Mouse (Mus musculus) lung, postnatal 10 days (tissue): Measurements from ENCODE around the gene Gc.

Source experiments
- DNase-seq: peaks from one replicate; pipeline ENCODE4 v3.0.0; 2021

Gene Gc

GRCm38 (mm10) chr5:89457554-89458062 is at the start of gene Gc:
Gene Gc (minus strand): TSS chr5:89457898.
- DNase-seq = no peak

DNA sequence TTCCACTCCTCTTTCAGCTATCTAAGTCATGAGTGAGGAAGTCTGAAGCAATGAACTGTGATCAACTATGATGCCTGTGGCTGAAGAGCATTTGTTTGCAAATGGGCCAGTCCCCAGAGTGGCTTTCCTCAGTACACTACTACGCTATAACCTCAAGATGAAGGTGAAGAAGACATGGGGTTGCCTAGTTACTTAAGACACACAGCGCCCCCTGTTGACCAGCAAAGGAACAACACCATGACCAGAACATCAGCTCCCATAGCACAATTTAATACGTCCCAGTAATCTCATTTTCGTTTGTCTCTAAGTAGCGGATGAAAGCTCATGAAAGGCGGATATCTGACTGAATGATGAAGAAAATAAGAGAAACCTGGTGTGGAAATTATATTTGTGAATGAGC is 42.5 kb upstream of the Gc start:
- peak; percentile 27 for DNase-seq

GRCm38 (mm10) chr5:89492560-89492959 is 34.9 kb upstream of the Gc start:
- DNase-seq = no peak

- no peak for DNase-seq
Measured at GRCm38 (mm10) chr5:89470483-89470882, 12.8 kb upstream of the Gc start.

GRCm38 (mm10) chr5:89467886-89468285 is 10.2 kb upstream of the Gc start:
- DNase-seq = no peak

DNA sequence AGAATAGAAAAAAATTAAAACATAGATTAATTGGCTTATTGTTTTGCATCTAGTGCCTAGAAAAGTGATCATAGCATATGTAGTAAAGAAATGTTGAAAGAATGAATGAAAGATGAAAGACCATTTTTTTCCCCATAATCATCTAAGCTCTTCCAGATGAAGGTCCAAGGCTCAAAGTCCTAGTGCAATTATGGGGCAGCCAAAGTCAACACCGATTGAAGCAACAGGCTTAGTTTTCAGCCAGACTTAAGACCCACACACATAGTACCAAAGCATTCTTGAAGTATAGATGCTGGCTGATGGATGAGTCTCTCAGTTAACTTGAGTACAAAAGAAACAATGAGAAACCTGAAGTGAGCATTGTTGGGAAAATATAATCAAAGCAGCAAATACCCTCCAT is 9.3 kb upstream of the Gc start:
- no peak for DNase-seq

- no peak for DNase-seq
Measured at GRCm38 (mm10) chr5:89466275-89466674, 8.6 kb upstream of the Gc start.

DNA sequence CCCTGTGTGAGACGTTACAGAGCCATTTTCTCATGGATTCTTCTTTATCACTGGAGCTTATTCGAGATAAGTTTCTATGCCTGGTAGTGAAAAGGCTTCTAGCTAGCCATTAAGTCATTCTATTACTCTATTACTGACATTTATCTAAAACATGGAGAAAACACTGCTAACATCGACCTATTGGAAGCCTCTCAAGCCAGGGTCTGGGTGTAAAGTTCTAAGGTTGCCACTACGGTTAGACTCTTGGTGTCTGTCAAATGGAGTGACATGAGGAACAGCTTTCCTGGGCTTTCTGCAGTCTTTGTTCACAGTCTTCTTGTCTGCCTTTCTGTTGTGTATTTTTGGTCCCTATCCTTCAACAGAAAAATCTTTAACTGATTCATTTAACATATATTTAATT is 4.1 kb upstream of the Gc start:
- no peak for DNase-seq

DNA sequence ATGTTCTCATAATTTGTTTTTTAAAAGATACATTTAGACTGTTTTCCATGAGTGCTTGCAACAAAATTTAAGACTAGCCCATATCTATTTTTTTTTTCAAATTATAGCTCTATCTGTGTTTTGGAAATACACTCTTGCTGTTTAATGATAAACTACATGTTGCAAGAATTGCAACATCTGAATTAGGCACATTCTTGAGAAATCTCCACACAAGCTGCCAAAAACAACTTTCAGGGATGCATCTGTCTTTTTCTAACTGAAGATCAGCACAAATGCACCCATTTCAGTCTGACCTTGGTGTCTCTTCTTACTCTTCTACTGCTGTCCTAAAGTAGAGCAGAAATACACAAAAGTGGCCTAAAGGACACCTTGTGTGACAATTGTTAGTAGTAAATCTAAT is 1.9 kb upstream of the Gc start:
- DNase-seq = peak; percentile 5

- no peak for DNase-seq
Measured at GRCm38 (mm10) chr5:89458987-89459386, 1.3 kb upstream of the Gc start.

GRCm38 (mm10) chr5:89455526-89455925 is 2.2 kb downstream of the Gc start:
- DNase-seq = peak; percentile 32

DNA sequence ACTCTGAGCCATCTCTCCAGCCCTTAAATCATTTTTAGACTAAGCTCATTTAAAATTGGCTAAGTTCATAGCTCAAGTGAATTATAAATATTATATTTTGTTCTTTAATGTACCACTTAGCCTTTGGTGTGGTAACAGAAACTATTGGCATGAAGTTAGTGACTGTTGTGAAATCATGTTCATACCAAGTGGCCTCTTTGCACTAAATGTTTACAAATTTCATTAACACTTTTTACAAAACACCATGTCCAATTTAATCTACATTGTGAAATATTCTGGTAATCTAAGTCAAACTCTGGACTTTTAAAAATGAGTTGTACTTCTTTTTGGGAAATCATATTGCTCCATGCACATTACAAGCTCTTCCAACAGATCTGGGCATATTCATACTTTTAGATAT is 6.9 kb downstream of the Gc start:
- DNase-seq = no peak

GRCm38 (mm10) chr5:89449325-89449724 is 8.4 kb downstream of the Gc start:
- no peak for DNase-seq

DNA sequence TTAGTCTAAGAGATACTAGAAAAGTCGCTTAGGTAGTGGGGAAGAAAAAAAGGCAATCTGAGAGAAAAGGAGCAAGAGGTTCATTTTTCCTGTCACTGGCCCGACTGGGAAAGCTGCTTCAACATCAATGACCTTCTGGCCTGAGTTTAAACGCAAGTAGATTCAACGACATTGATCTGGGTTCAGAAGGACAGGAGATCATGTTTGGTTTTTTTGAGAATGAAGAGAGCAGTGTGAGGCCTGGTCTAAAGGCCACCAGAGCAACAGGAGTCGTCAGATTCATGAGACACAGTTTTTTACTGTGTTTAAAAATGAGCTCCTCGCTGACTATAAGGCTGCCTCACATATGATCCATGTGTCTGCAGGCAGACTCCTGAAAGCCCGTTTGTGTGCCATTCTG is 9.7 kb downstream of the Gc start:
- DNase-seq = no peak

DNA sequence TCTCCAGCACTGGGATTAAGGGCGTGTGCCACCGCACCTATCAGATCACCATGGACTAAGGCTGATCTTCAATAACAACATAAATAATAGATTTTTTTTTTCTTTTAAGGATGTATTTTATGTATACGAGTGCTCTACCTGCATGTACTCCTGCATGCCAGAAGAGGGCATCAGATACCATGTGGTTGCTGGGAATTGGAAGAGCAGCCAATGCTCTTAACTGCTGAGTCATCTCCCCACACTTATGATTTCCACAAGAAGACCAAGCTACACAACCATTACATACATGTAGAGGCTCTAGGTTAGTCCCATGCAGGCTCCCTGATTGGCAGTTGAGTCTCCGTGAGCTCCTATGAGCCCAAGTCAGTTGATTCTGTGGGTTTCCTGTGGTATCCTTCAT is 13.3 kb downstream of the Gc start:
- DNase-seq = peak; percentile 10

DNA sequence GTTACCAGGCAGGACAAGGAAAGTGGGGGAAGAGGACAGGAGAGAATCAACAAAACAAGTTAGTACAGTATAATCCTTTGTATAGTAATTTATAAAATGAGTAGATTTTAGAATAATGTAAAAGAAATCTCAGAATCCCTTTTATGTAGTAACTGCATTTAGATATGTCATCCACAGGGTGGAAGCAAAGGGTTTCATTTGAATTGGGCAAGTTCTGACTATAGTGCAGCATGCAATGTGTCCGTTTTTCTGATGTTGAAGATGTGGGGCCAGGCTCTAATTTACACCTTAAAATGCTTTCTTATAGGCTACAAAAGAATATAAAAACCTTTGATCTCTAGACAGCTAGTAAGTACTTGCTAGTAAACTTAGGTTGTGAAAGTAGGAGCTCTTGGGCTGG is 46.2 kb downstream of the Gc start:
- no peak for DNase-seq

GRCm38 (mm10) chr5:89407376-89408082 is 50.2 kb downstream of the Gc start:
- peak; percentile 37 for DNase-seq

DNA sequence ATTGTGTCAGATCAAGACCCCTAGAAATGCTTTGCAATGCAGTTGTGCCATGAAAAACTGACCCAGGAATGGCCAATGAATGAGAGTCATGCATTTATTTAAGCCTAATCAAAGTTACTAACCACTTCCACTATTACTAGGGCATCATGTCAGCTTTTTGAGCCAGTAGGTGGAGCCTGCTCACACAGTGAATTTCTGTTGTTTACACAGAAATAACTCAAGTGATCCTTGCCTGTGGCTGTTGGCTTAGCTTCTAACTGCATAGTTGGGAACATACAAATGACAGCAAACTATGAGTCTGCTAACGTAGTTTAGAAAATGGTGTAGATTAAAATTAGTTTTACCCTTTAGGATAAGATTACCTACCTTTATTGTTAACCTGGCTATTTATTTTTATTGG is 52.6 kb downstream of the Gc start:
- DNase-seq = peak; percentile 27

- no peak for DNase-seq
Measured at GRCm38 (mm10) chr5:89390405-89390804, 67.3 kb downstream of the Gc start.

DNA sequence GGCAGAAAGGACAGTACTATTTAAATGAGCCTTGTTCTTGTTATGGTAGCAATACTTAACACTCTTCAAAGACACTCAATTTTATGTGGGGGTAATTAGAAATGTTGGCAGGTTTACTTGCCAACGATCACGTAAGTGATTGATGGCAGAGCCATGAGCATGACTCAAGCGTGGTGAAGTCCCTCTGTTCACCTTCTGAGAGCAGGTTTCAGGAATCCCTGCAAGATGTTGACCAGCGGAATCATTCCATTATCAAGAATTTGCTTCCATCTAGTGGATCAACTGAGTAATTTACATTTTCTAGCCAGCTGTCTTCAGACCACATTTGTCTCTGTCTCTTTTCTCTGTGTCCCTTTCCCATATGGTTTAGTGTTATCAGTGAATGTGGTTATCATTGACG is 73.5 kb downstream of the Gc start:
- DNase-seq = peak; percentile 20

GRCm38 (mm10) chr5:89381340-89381739 is 76.4 kb downstream of the Gc start:
- DNase-seq = no peak

- no peak for DNase-seq
Measured at GRCm38 (mm10) chr5:89370140-89370539, 87.6 kb downstream of the Gc start.

- no peak for DNase-seq
Measured at GRCm38 (mm10) chr5:89368045-89368743, 89.5 kb downstream of the Gc start.
